Mouse (Mus musculus) forebrain, embryonic 10.5 days (tissue): ENCODE data around the gene Atp6v0a2. TPM values are rescaled to one million over a fixed set of nuclear protein-coding genes. Genes with fewer than 3 reads are reported as not detected.

ENCODE experiments used
- polyA plus RNA-seq: library from polyadenylated mRNA; unstranded; fragments of >200 nt; fragmentation: Nextera tagmentation; extraction: Ambion mirVana; gene quantifications from 2 replicates; pipeline ENCODE4 v1.2.1, GENCODE M21; 2016

Gene Atp6v0a2
- polyA plus RNA-seq, 1 experiment from 2014 or later: 45.4 TPM

Other genes with a start within 250 kb of the Atp6v0a2 start
- gene Sbno1, start 202.6 kb upstream of the Atp6v0a2 start, polyA plus RNA-seq: 85.7 and 88.3 TPM in 2 replicates
- 41.0 and 41.6 TPM in 2 replicates for gene Kmt5a, start 188.6 kb upstream of the Atp6v0a2 start, polyA plus RNA-seq
- gene Rilpl2, start 150.2 kb upstream of the Atp6v0a2 start, polyA plus RNA-seq: 22.7 and 24.2 TPM in 2 replicates
- gene Snrnp35, start 145.4 kb upstream of the Atp6v0a2 start, polyA plus RNA-seq: 35.8 and 37.2 TPM in 2 replicates
- 18.1 and 23.4 TPM in 2 replicates for gene Rilpl1, start 97.2 kb upstream of the Atp6v0a2 start, polyA plus RNA-seq
- gene Tmed2, start 87.9 kb upstream of the Atp6v0a2 start, polyA plus RNA-seq: 474 and 480 TPM in 2 replicates
- 18.1 and 21.7 TPM in 2 replicates for gene Ddx55, start 75.7 kb upstream of the Atp6v0a2 start, polyA plus RNA-seq
- 88.7 and 89.0 TPM in 2 replicates for gene Eif2b1, start 49.4 kb upstream of the Atp6v0a2 start, polyA plus RNA-seq
- gene Gtf2h3, start 49.4 kb upstream of the Atp6v0a2 start, polyA plus RNA-seq: 98.9 and 117 TPM in 2 replicates
- gene Dnah10, start 96.5 kb downstream of the Atp6v0a2 start, polyA plus RNA-seq: 0.02 TPM in 1 of 2 replicates, not detected in the other
- gene Ccdc92, start 233.8 kb downstream of the Atp6v0a2 start, polyA plus RNA-seq: 14.0 and 14.4 TPM in 2 replicates
- gene Zfp664, start 234.1 kb downstream of the Atp6v0a2 start, polyA plus RNA-seq: 148 and 162 TPM in 2 replicates